Mouse (Mus musculus): ENCODE measurements at regions not wholly inside any gene's neighbourhood (a gene's known extent, or its start where the extent isn't known, plus 50 kb on each side); places are given as distances from the start of the nearest gene placed in this dataset.

DNA sequence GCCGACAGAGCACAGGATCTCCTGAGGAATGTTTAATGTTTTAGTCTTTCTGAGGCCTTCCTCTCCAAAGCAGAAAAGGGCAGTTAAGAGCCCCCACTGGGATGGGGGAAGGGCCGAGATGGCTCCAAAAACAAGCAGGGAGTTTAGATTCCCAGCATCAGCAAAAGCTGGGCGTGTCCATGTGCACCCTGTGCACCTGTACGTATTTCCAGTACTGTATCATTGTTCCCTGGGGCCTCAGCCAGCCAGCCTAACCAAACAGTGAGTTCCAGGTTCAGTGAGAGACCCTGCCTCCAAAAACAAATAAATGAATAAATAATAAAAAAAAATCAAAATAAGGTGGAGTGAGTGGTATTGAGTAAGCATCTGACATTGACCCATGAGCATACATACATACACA, 50.8 kb upstream of the Olfm1 start:
- Histone ChIP-seq H3K36me3 (no peaks in the 10 kb centered on the region), H3K27ac (0 out of 2 replicates have a peak overlapping the region, but pooled peaks have one; percentile 23), H3K4me1 (peaks cover 34% of the 10 kb centered on the region), H3K4me3 (no peak overlapping the region), H3K9ac (no peak overlapping the region), H3K9me3 (replicated peaks) (no peaks in the 10 kb centered on the region), H3K27me3 (no peaks in the 10 kb centered on the region), H3K4me2 (replicated peaks) (no peak overlapping the region)
- no peak for ATAC-seq (ENCODE audit: low FRiP score)
- WGBS = 21% methylated on average over 4 of the region's 4 CpGs

- 24% methylated on average over 4 of the region's 4 CpGs for WGBS
- no peak overlapping the region for H3K9ac ChIP-seq
- peaks cover 34% of the 10 kb centered on the region for H3K4me1 ChIP-seq
- no peaks in the 10 kb centered on the region for H3K9me3 ChIP-seq (replicated peaks)
- H3K27me3 ChIP-seq = no peaks in the 10 kb centered on the region
- H3K27ac ChIP-seq = 0 out of 2 replicates have a peak overlapping the region, but pooled peaks have one; percentile 30
- ATAC-seq (ENCODE audit: low FRiP score) = no peak
- H3K36me3 ChIP-seq = no peaks in the 10 kb centered on the region
- no peak overlapping the region for H3K4me2 ChIP-seq (replicated peaks)
- no peak overlapping the region for H3K4me3 ChIP-seq
Observed at GRCm38 (mm10) chr2:28141556-28141955, 51.2 kb upstream of the Olfm1 start.

DNA sequence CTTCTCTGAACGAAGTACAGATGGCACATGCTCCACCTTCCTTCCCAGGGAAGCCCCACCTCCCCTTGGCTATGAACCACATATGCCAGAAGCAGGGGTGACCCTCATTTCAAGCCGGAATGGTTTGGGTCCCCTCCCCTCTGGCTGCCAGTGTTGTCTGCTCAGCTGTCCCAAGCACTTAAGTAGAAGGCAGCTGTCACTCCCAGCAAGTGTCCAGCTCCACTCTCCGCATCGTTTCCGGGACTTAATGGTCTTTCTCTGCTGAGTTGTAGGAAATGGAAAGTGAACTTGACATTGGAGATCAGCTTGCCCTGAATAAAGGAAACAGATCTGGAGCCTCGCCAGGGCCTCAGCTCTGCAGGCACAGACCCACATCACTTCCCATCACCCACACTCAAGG, 53.9 kb upstream of the Fcnb start:
- H3K27me3 ChIP-seq = no peaks in the 10 kb centered on the region
- no peak overlapping the region for H3K9ac ChIP-seq
- no peaks in the 10 kb centered on the region for H3K9me3 ChIP-seq (replicated peaks)
- WGBS = 54% methylated on average over 6 of the region's 6 CpGs
- ATAC-seq (ENCODE audit: low FRiP score) = no peak
- no peak overlapping the region for H3K27ac ChIP-seq
- H3K4me3 ChIP-seq = no peak overlapping the region
- H3K4me1 ChIP-seq = peaks cover 22% of the 10 kb centered on the region
- H3K4me2 ChIP-seq (replicated peaks) = no peak overlapping the region
- H3K36me3 ChIP-seq = no peaks in the 10 kb centered on the region

- Histone ChIP-seq H3K9me3 (replicated peaks) (no peaks in the 10 kb centered on the region), H3K27ac (no peak overlapping the region), H3K4me3 (no peak overlapping the region), H3K4me2 (replicated peaks) (no peak overlapping the region), H3K27me3 (no peaks in the 10 kb centered on the region), H3K36me3 (no peaks in the 10 kb centered on the region), H3K4me1 (peaks cover 9% of the 10 kb centered on the region), H3K9ac (no peak overlapping the region)
- 96% methylated on average over 1 of the region's 1 CpGs for WGBS
- ATAC-seq (ENCODE audit: low FRiP score) = no peak
Observed at GRCm38 (mm10) chr2:28134605-28135004, 49.9 kb upstream of the Fcnb start.

Data from hindbrain, embryonic 12.5 days (tissue).